Mouse (Mus musculus) intestine, embryonic 16.5 days (tissue): ENCODE results near the gene Efhd2. TPM values are rescaled to one million over a fixed set of nuclear protein-coding genes. Genes with fewer than 3 reads are reported as not detected.

ENCODE experiments used
- ATAC-seq: fragments of 200-750 bp; cut with Nextera tagmentation; 2 replicates; pipeline ENCODE4 v1.8.0; 2017; ENCODE audit warnings: moderate TSS enrichment, moderate library complexity
- H3K27ac ChIP-seq: fragments of 300-500 bp; sonication (generic); 2 replicates; pipeline ENCODE4 v1.5.1; 2014; ENCODE audit warnings: mild to moderate bottlenecking, low read length
- H3K27me3 ChIP-seq: fragments of 300-500 bp; sonication (generic); replicated peaks from 2 replicates; pipeline ENCODE4 v1.6.1; 2014; ENCODE audit warnings: low read length, control low read depth, mixed read lengths; ENCODE audit not compliant: control insufficient read depth, insufficient read depth
- H3K36me3 ChIP-seq: fragments of 300-500 bp; sonication (generic); 2 replicates; pipeline ENCODE4 v1.6.1; 2014; ENCODE audit warnings: low read length, control low read depth; ENCODE audit not compliant: control insufficient read depth, insufficient read depth
- H3K4me1 ChIP-seq: fragments of 300-500 bp; sonication (generic); 2 replicates; pipeline ENCODE4 v1.6.1; 2014; ENCODE audit warnings: low read length, control low read depth, mixed read lengths; ENCODE audit not compliant: control insufficient read depth, insufficient read depth
- H3K4me2 ChIP-seq: fragments of 300-500 bp; sonication (generic); 2 replicates; pipeline ENCODE4 v1.6.1; 2014; ENCODE audit warnings: low read depth, low read length, control low read depth
- H3K4me3 ChIP-seq: fragments of 300-500 bp; sonication (generic); 2 replicates; pipeline ENCODE4 v1.5.1; 2014; ENCODE audit warnings: mild to moderate bottlenecking, low read length
- H3K9ac ChIP-seq: fragments of 300-500 bp; sonication (generic); 2 replicates; pipeline ENCODE4 v1.6.1; 2014; ENCODE audit warnings: low read depth, low read length
- H3K9me3 ChIP-seq: fragments of 300-500 bp; sonication (generic); 2 replicates; pipeline ENCODE4 v1.6.1; 2016; ENCODE audit warnings: low read length, control low read depth; ENCODE audit not compliant: control insufficient read depth
- WGBS: fragments of 180-500 bp; shearing (Covaris S2); extraction: QIAGEN DNeasy Blood & Tissue Kit; methylation state at CpG from one replicate; pipeline ENCODE4 v1.1.7; 2014; 5-methylcytosine and 5-hydroxymethylcytosine counted together
- polyA plus RNA-seq: library from polyadenylated mRNA; unstranded; fragments of >200 nt; fragmentation: Nextera tagmentation; extraction: Ambion mirVana; gene quantifications from 2 replicates; pipeline ENCODE4 v1.2.1, GENCODE M21; 2015

The Efhd2 gene
- polyA plus RNA-seq, 1 experiment from 2014 or later, result 140 TPM

GRCm38 (mm10) chr4:141865006-141865405 lies 9.7 kb downstream of the Efhd2 start:
- no peak overlapping the region for H3K4me2 ChIP-seq
- H3K4me1 ChIP-seq, result peaks cover 69% of the 10 kb centered on the region
- H3K36me3 ChIP-seq, result peaks cover 8% of the 10 kb centered on the region
- no peak for ATAC-seq
- no peak overlapping the region for H3K4me3 ChIP-seq
- H3K27me3 ChIP-seq, result no peaks in the 10 kb centered on the region
- 0 out of 2 replicates have a peak, but pooled peaks cover 4% of the 10 kb centered on the region for H3K9me3 ChIP-seq
- H3K9ac ChIP-seq, result no peak overlapping the region
- WGBS, result 91% methylated on average over 5 of the region's 5 CpGs
- no peak overlapping the region for H3K27ac ChIP-seq

GRCm38 (mm10) chr4:141864506-141864905 lies 10.2 kb downstream of the Efhd2 start:
- H3K9me3 ChIP-seq, result 0 out of 2 replicates have a peak, but pooled peaks cover 4% of the 10 kb centered on the region
- H3K9ac ChIP-seq, result no peak overlapping the region
- H3K36me3 ChIP-seq, result peaks cover 12% of the 10 kb centered on the region
- no peak overlapping the region for H3K27ac ChIP-seq
- H3K4me3 ChIP-seq, result no peak overlapping the region
- no peak overlapping the region for H3K4me2 ChIP-seq
- WGBS, result 93% methylated on average over 8 of the region's 8 CpGs
- H3K4me1 ChIP-seq, result peaks cover 68% of the 10 kb centered on the region
- ATAC-seq, result no peak
- no peaks in the 10 kb centered on the region for H3K27me3 ChIP-seq

- Histone ChIP-seq H3K27ac (peak overlapping the region; percentile 65), H3K4me2 (no peak overlapping the region), H3K9me3 (0 out of 2 replicates have a peak, but pooled peaks cover 4% of the 10 kb centered on the region), H3K9ac (0 out of 2 replicates have a peak overlapping the region, but pooled peaks have one; percentile 11), H3K36me3 (peaks cover 19% of the 10 kb centered on the region), H3K27me3 (no peaks in the 10 kb centered on the region), H3K4me3 (no peak overlapping the region), H3K4me1 (peaks cover 61% of the 10 kb centered on the region)
- no peak for ATAC-seq
- 81% methylated on average over 7 of the region's 7 CpGs for WGBS
Observed at GRCm38 (mm10) chr4:141863726-141864280, 10.9 kb downstream of the Efhd2 start.

- no peak overlapping the region for H3K4me2 ChIP-seq
- peaks cover 20% of the 10 kb centered on the region for H3K36me3 ChIP-seq
- no peak overlapping the region for H3K4me3 ChIP-seq
- H3K27me3 ChIP-seq, result no peaks in the 10 kb centered on the region
- H3K4me1 ChIP-seq, result peaks cover 56% of the 10 kb centered on the region
- ATAC-seq, result no peak
- H3K27ac ChIP-seq, result peak overlapping the region; percentile 65
- 0 out of 2 replicates have a peak overlapping the region, but pooled peaks have one; percentile 11 for H3K9ac ChIP-seq
- H3K9me3 ChIP-seq, result 0 out of 2 replicates have a peak, but pooled peaks cover 4% of the 10 kb centered on the region
- WGBS, result 64% methylated on average over 5 of the region's 5 CpGs
Observed at GRCm38 (mm10) chr4:141862867-141863266, 11.9 kb downstream of the Efhd2 start.

GRCm38 (mm10) chr4:141861591-141862295 lies 13.0 kb downstream of the Efhd2 start:
- no peak for ATAC-seq
- peak overlapping the region; percentile 11; the same call in 1 of the 2 replicates for H3K27ac ChIP-seq

GRCm38 (mm10) chr4:141860246-141860841 lies 14.4 kb downstream of the Efhd2 start:
- peaks cover 20% of the 10 kb centered on the region for H3K36me3 ChIP-seq
- peaks cover 38% of the 10 kb centered on the region for H3K4me1 ChIP-seq
- H3K9ac ChIP-seq, result no peak overlapping the region
- no peaks in the 10 kb centered on the region for H3K27me3 ChIP-seq
- peak overlapping the region; percentile 80 for H3K27ac ChIP-seq
- H3K9me3 ChIP-seq, result 0 out of 2 replicates have a peak, but pooled peaks cover 4% of the 10 kb centered on the region
- peak; percentile 62 for ATAC-seq
- 0 out of 2 replicates have a peak overlapping the region, but pooled peaks have one; percentile 2 for H3K4me2 ChIP-seq
- 54% methylated on average over 19 of the region's 19 CpGs for WGBS
- no peak overlapping the region for H3K4me3 ChIP-seq

More at GRCm38 (mm10) chr4:141861591-141862295, 13.0 kb downstream of the Efhd2 start:
- H3K4me3 ChIP-seq, result no peak overlapping the region
- H3K9ac ChIP-seq, result no peak overlapping the region
- H3K4me2 ChIP-seq, result no peak overlapping the region
- 79% methylated on average over 17 of the region's 17 CpGs for WGBS
- 0 out of 2 replicates have a peak, but pooled peaks cover 4% of the 10 kb centered on the region for H3K9me3 ChIP-seq
- H3K36me3 ChIP-seq, result peaks cover 20% of the 10 kb centered on the region
- H3K4me1 ChIP-seq, result peaks cover 47% of the 10 kb centered on the region
- H3K27me3 ChIP-seq, result no peaks in the 10 kb centered on the region

GRCm38 (mm10) chr4:141859351-141859750 lies 15.4 kb downstream of the Efhd2 start:
- no peaks in the 10 kb centered on the region for H3K27me3 ChIP-seq
- 96% methylated on average over 14 of the region's 14 CpGs for WGBS
- ATAC-seq, result no peak
- H3K27ac ChIP-seq, result no peak overlapping the region
- H3K9ac ChIP-seq, result no peak overlapping the region
- no peak overlapping the region for H3K4me2 ChIP-seq
- H3K4me1 ChIP-seq, result peaks cover 38% of the 10 kb centered on the region
- H3K4me3 ChIP-seq, result no peak overlapping the region
- H3K9me3 ChIP-seq, result 0 out of 2 replicates have a peak, but pooled peaks cover 4% of the 10 kb centered on the region
- H3K36me3 ChIP-seq, result peaks cover 20% of the 10 kb centered on the region

- Histone ChIP-seq H3K27ac (peak overlapping the region; percentile 45; the same call in 1 of the 2 replicates), H3K4me3 (no peak overlapping the region), H3K36me3 (peaks cover 20% of the 10 kb centered on the region), H3K4me2 (no peak overlapping the region), H3K27me3 (no peaks in the 10 kb centered on the region), H3K9me3 (0 out of 2 replicates have a peak, but pooled peaks cover 4% of the 10 kb centered on the region), H3K4me1 (peaks cover 31% of the 10 kb centered on the region), H3K9ac (no peak overlapping the region)
- 78% methylated on average over 20 of the region's 20 CpGs for WGBS
- no peak for ATAC-seq
Observed at GRCm38 (mm10) chr4:141858501-141858900, 16.2 kb downstream of the Efhd2 start.

GRCm38 (mm10) chr4:141857422-141857930 lies 17.2 kb downstream of the Efhd2 start:
- no peak overlapping the region for H3K4me3 ChIP-seq
- peaks cover 23% of the 10 kb centered on the region for H3K4me1 ChIP-seq
- no peaks in the 10 kb centered on the region for H3K27me3 ChIP-seq
- 20% methylated on average over 10 of the region's 10 CpGs for WGBS
- H3K9me3 ChIP-seq, result 0 out of 2 replicates have a peak, but pooled peaks cover 4% of the 10 kb centered on the region
- ATAC-seq, result peak; percentile 49
- H3K27ac ChIP-seq, result no peak overlapping the region
- H3K36me3 ChIP-seq, result peaks cover 20% of the 10 kb centered on the region
- no peak overlapping the region for H3K9ac ChIP-seq
- H3K4me2 ChIP-seq, result no peak overlapping the region
